Mouse (Mus musculus) embryo, embryonic 11 days (tissue): ENCODE measurements at regions not wholly inside any gene's neighbourhood (a gene's known extent, or its start where the extent isn't known, plus 50 kb on each side); places are given as distances from the start of the nearest gene placed in this dataset.

ENCODE experiments used
- DNase-seq: peaks from one replicate; pipeline ENCODE4 v3.0.0-alpha.2; 2015

DNA sequence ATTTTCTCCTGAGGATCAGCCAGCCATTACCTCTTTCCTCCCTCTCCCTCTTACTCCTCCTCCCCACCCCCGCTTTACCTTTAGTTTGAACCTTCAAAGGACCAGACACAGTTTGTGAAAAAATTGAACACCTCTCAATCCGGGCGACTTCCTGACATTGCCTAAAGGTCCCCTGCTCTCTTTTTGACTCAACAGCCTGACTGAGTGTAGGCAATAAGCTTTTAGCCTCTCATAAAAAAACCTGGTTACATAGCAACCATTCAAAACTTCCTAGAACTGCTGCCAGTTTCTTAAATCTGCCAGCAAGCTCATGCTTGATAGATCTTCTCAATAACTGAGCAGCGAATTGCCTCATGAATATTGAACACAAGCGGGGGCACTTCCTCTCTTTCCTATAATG lies 71.7 kb downstream of the Zfp945 start:
- no peak for DNase-seq

DNA sequence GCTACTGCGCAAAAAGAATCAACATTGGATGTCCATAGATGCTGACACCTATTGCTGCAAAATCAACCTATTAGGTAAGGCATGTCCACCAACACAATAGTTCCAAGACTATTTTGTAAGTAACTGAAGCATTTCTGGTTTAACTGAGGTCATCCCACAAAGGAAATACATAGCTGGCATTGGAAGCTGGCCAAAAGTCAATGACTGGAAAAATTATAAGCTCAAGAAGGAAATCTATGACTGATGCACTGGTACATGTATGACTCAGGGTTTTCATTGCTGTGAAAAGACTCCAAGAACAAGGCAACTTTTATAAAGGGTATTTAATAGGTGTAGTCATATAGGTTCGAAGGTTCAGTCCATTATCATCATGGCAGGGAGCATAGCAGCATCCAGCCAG lies 82.5 kb downstream of the Zfp945 start:
- DNase-seq = no peak

DNA sequence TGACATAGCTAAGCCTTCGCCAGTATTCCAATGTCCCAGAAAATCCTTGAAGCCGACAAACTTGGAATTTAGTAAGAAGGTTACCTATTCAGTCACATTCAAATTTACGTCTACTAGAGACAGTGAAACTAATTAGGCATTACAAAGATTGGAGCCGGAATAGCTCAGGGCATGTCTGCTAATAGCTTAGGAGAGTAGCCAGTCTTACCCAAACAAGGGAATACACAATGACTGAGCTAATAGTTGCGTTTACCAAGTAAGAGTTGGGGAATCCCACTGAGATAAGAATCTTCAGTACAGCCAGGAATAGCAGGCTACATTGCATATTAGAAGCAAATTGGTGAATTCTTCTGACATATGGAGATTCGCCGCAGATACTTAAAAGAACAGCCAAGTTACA lies 121.2 kb downstream of the Zfp945 start:
- no peak for DNase-seq

DNA sequence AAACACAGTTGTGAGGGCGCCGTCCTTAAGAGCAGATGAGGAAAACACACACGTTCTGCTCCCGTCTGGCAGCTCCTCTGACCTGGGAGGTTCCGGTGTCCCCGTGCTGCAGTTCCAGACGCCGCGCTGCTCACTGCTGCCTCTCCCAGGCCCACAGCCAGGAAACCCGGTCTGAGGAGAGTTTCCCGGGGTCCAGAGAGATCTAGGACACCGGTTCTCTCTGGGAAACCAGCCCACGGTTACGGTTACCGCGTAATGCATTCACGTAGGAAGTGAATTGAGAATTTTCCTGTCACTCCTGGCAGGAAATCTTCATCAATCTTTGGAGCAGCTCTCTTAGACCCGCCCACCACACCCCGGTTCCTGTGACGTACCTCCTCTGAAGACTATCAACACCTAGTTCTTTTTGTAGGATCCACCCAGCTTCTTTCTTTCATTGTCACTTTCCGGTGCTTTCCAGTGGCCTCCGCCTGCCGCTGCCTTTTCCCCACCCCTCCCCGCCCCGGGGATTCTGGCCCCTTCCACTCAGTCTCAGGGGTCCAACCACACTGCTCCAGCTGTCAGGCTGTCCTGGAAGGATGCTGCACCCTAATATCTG lies 127.3 kb downstream of the Zfp945 start:
- peak; percentile 85 for DNase-seq

DNA sequence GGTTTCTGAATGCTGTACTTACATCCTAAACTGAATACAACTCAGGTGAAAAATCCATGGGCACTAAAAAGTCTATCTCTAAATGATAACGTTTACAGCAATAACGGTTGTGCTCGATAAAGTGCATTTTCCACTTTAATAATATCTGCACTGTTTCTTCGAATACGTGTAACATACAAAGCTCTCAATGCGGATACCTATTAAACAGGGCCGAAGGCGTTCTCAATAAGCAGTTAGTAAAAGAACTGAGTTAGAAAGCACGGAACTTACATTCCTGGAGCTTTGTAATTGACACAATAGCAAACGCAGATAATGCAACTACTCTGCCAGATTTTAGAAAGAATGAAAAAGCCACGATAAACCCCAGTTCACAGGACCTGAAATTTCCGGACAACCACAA lies 127.8 kb downstream of the Zfp945 start:
- DNase-seq = no peak

DNA sequence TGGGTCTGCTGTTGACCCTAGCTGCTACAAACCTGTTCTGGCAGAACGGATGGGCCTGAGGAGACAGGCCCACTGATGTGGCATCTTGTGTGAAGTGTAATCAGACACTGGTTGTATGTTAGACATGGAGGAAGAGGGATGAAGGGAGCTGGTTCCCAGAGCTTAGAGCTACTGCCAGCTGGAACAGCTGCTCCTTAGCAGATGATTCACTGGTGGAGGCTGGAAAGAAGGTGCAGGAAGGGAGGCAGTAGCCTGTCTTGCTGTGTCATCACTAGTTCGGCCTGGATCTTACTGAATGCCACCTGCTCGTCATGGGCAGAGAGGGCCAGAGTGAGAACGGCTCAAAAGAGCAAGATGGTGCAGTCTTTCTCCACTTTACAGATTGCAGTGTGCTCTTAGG lies 130.6 kb downstream of the Zfp945 start:
- no peak for DNase-seq
